Mouse (Mus musculus): Measurements from ENCODE around the gene Gbf1. TPM values are rescaled to one million over a fixed set of nuclear protein-coding genes. Genes with fewer than 3 reads are reported as not detected.

The Gbf1 gene
- polyA plus RNA-seq, 1 experiment = 51.5 TPM

- Histone ChIP-seq H3K36me3 (ENCODE audit: control insufficient read depth, insufficient read depth, low read length, poor library complexity, severe bottlenecking) (no peaks in the 10 kb centered on the region; the same call in 1 of the 2 replicates), H3K27me3 (ENCODE audit: control insufficient read depth, insufficient read depth, low read length, poor library complexity, severe bottlenecking) (no peaks in the 10 kb centered on the region), H3K4me3 (ENCODE audit: low read depth, low read length) (peak overlapping the region; percentile 91), H3K9me3 (replicated peaks; ENCODE audit: control insufficient read depth, insufficient read depth, low read length, poor library complexity, severe bottlenecking) (no peaks in the 10 kb centered on the region), H3K4me1 (ENCODE audit: control insufficient read depth, insufficient read depth, low read length) (no peaks in the 10 kb centered on the region), H3K9ac (ENCODE audit: low read depth, poor library complexity, severe bottlenecking) (peak overlapping the region; percentile 19), H3K27ac (ENCODE audit: insufficient read depth, low read length) (no peak overlapping the region)
- TF ChIP-seq POLR2A (IDR thresholded peaks at IDR 0.05; ENCODE audit: insufficient read depth, low read length) (no peak), CTCF (IDR thresholded peaks at IDR 0.05; ENCODE audit: low read depth, low read length) (no peak), EP300 (IDR thresholded peaks at IDR 0.05; ENCODE audit: insufficient read depth, low read depth, low read length) (no peak)
These were observed 176.8 kb downstream of the Gbf1 start for GRCm38 (mm10) chr19:46329031-46329641.

GRCm38 (mm10) chr19:46329951-46330350, 177.6 kb downstream of the Gbf1 start:
- H3K27ac ChIP-seq (ENCODE audit: insufficient read depth, low read length) = no peak overlapping the region
- no peaks in the 10 kb centered on the region for H3K9me3 ChIP-seq (replicated peaks; ENCODE audit: control insufficient read depth, insufficient read depth, low read length, poor library complexity, severe bottlenecking)
- H3K9ac ChIP-seq (ENCODE audit: low read depth, poor library complexity, severe bottlenecking) = no peak overlapping the region
- TF ChIP-seq CTCF (IDR thresholded peaks at IDR 0.05; ENCODE audit: low read depth, low read length) (peak; percentile 94), POLR2A (IDR thresholded peaks at IDR 0.05; ENCODE audit: insufficient read depth, low read length) (no peak), EP300 (IDR thresholded peaks at IDR 0.05; ENCODE audit: insufficient read depth, low read depth, low read length) (no peak)
- H3K4me3 ChIP-seq (ENCODE audit: low read depth, low read length) = no peak overlapping the region
- H3K27me3 ChIP-seq (ENCODE audit: control insufficient read depth, insufficient read depth, low read length, poor library complexity, severe bottlenecking) = no peaks in the 10 kb centered on the region
- no peaks in the 10 kb centered on the region; the same call in 1 of the 2 replicates for H3K36me3 ChIP-seq (ENCODE audit: control insufficient read depth, insufficient read depth, low read length, poor library complexity, severe bottlenecking)
- no peaks in the 10 kb centered on the region for H3K4me1 ChIP-seq (ENCODE audit: control insufficient read depth, insufficient read depth, low read length)

- H3K36me3 ChIP-seq (ENCODE audit: control insufficient read depth, insufficient read depth, low read length, poor library complexity, severe bottlenecking) = no peaks in the 10 kb centered on the region; the same call in 1 of the 2 replicates
- no peak for TF ChIP-seq POLR2A (IDR thresholded peaks at IDR 0.05; ENCODE audit: insufficient read depth, low read length)
- no peak for TF ChIP-seq CTCF (IDR thresholded peaks at IDR 0.05; ENCODE audit: low read depth, low read length)
- TF ChIP-seq EP300 (IDR thresholded peaks at IDR 0.05; ENCODE audit: insufficient read depth, low read depth, low read length) = no peak
- no peaks in the 10 kb centered on the region for H3K27me3 ChIP-seq (ENCODE audit: control insufficient read depth, insufficient read depth, low read length, poor library complexity, severe bottlenecking)
- no peak overlapping the region for H3K4me3 ChIP-seq (ENCODE audit: low read depth, low read length)
- no peaks in the 10 kb centered on the region for H3K4me1 ChIP-seq (ENCODE audit: control insufficient read depth, insufficient read depth, low read length)
- no peak overlapping the region for H3K9ac ChIP-seq (ENCODE audit: low read depth, poor library complexity, severe bottlenecking)
- no peaks in the 10 kb centered on the region for H3K9me3 ChIP-seq (replicated peaks; ENCODE audit: control insufficient read depth, insufficient read depth, low read length, poor library complexity, severe bottlenecking)
- H3K27ac ChIP-seq (ENCODE audit: insufficient read depth, low read length) = no peak overlapping the region
These were observed 178.4 kb downstream of the Gbf1 start for GRCm38 (mm10) chr19:46330696-46331095.

GRCm38 (mm10) chr19:46331326-46331725, 179.0 kb downstream of the Gbf1 start:
- Histone ChIP-seq H3K9me3 (replicated peaks; ENCODE audit: control insufficient read depth, insufficient read depth, low read length, poor library complexity, severe bottlenecking) (no peaks in the 10 kb centered on the region), H3K36me3 (ENCODE audit: control insufficient read depth, insufficient read depth, low read length, poor library complexity, severe bottlenecking) (no peaks in the 10 kb centered on the region; the same call in 1 of the 2 replicates), H3K27me3 (ENCODE audit: control insufficient read depth, insufficient read depth, low read length, poor library complexity, severe bottlenecking) (no peaks in the 10 kb centered on the region), H3K4me1 (ENCODE audit: control insufficient read depth, insufficient read depth, low read length) (no peaks in the 10 kb centered on the region), H3K4me3 (ENCODE audit: low read depth, low read length) (no peak overlapping the region), H3K9ac (ENCODE audit: low read depth, poor library complexity, severe bottlenecking) (no peak overlapping the region), H3K27ac (ENCODE audit: insufficient read depth, low read length) (no peak overlapping the region)
- no peak for TF ChIP-seq CTCF (IDR thresholded peaks at IDR 0.05; ENCODE audit: low read depth, low read length)
- TF ChIP-seq POLR2A (IDR thresholded peaks at IDR 0.05; ENCODE audit: insufficient read depth, low read length) = no peak
- TF ChIP-seq EP300 (IDR thresholded peaks at IDR 0.05; ENCODE audit: insufficient read depth, low read depth, low read length) = no peak

GRCm38 (mm10) chr19:46331936-46332335, 179.6 kb downstream of the Gbf1 start:
- Histone ChIP-seq H3K27me3 (ENCODE audit: control insufficient read depth, insufficient read depth, low read length, poor library complexity, severe bottlenecking) (no peaks in the 10 kb centered on the region), H3K9me3 (replicated peaks; ENCODE audit: control insufficient read depth, insufficient read depth, low read length, poor library complexity, severe bottlenecking) (no peaks in the 10 kb centered on the region), H3K36me3 (ENCODE audit: control insufficient read depth, insufficient read depth, low read length, poor library complexity, severe bottlenecking) (no peaks in the 10 kb centered on the region; the same call in 1 of the 2 replicates), H3K9ac (ENCODE audit: low read depth, poor library complexity, severe bottlenecking) (no peak overlapping the region), H3K4me1 (ENCODE audit: control insufficient read depth, insufficient read depth, low read length) (no peaks in the 10 kb centered on the region), H3K27ac (ENCODE audit: insufficient read depth, low read length) (no peak overlapping the region), H3K4me3 (ENCODE audit: low read depth, low read length) (no peak overlapping the region)
- no peak for TF ChIP-seq CTCF (IDR thresholded peaks at IDR 0.05; ENCODE audit: low read depth, low read length)
- no peak for TF ChIP-seq EP300 (IDR thresholded peaks at IDR 0.05; ENCODE audit: insufficient read depth, low read depth, low read length)
- TF ChIP-seq POLR2A (IDR thresholded peaks at IDR 0.05; ENCODE audit: insufficient read depth, low read length) = no peak

GRCm38 (mm10) chr19:46332721-46333339, 180.5 kb downstream of the Gbf1 start:
- H3K4me3 ChIP-seq (ENCODE audit: low read depth, low read length) = no peak overlapping the region
- no peak overlapping the region for H3K27ac ChIP-seq (ENCODE audit: insufficient read depth, low read length)
- no peaks in the 10 kb centered on the region for H3K27me3 ChIP-seq (ENCODE audit: control insufficient read depth, insufficient read depth, low read length, poor library complexity, severe bottlenecking)
- H3K4me1 ChIP-seq (ENCODE audit: control insufficient read depth, insufficient read depth, low read length) = no peaks in the 10 kb centered on the region
- TF ChIP-seq EP300 (IDR thresholded peaks at IDR 0.05; ENCODE audit: insufficient read depth, low read depth, low read length) = no peak
- no peak for TF ChIP-seq CTCF (IDR thresholded peaks at IDR 0.05; ENCODE audit: low read depth, low read length)
- TF ChIP-seq POLR2A (IDR thresholded peaks at IDR 0.05; ENCODE audit: insufficient read depth, low read length) = no peak
- H3K9ac ChIP-seq (ENCODE audit: low read depth, poor library complexity, severe bottlenecking) = no peak overlapping the region
- no peaks in the 10 kb centered on the region for H3K9me3 ChIP-seq (replicated peaks; ENCODE audit: control insufficient read depth, insufficient read depth, low read length, poor library complexity, severe bottlenecking)
- H3K36me3 ChIP-seq (ENCODE audit: control insufficient read depth, insufficient read depth, low read length, poor library complexity, severe bottlenecking) = no peaks in the 10 kb centered on the region; the same call in 1 of the 2 replicates

Data from ES-Bruce4 (cell line).